Mouse (Mus musculus) CD8-positive naive resting alpha-beta T cell, adult 57 days (primary cell): Measurements from ENCODE around the gene Bmp8b. TPM values are rescaled to one million over a fixed set of nuclear protein-coding genes. Genes with fewer than 3 reads are reported as not detected.

Experiments
- total RNA-seq: library from RNA; stranded (reverse); gene quantifications from one replicate; pipeline ENCODE4 v1.2.4, GENCODE M21; 2023

The Bmp8b gene
- not detected for total RNA-seq

DNA sequence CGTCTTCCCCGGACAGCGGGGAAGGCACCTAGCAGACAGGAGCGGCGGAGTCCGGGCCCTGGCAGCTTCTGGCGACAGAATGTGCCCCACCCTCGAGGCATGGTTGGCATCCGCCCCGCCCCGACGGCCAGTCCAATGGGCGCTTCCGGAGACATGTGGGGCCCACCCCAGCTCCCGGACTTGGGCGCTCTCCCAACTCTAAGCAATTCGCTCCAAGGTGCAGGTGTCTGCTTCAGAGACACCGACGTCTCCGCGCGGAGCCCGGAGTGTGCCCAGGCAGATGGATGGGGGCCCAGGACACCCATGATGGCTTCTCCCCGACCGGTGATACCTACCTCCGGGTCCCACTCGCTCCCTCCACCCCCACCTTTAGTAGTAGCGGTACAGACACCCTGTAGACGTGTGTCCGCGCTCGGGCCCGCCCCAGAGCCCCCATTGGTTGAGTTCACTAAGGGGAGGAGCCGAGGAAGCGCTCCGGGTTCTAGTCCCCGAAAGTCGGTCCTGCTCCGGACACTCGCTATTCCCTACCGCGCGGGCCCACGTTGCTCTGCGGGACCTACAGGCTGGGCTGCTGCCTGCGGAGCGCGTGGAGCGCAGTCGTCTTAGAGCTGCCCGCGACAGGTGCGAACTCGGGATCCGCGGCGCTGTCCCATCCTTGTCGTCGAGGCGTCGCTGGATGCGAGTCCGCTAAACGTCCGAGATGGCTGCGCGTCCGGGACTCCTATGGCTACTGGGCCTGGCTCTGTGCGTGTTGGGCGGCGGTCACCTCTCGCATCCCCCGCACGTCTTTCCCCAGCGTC lies at the start of gene Bmp8b:
Gene Bmp8b (plus strand): TSS at position 515 of the 800 bp plus-strand sequence.

GRCm38 (mm10) chr4:123116011-123116410 lies 11.0 kb downstream of the Bmp8b start, which contains the start of gene Oxct2b:
Gene Oxct2b (plus strand): TSS chr4:123116266.

DNA sequence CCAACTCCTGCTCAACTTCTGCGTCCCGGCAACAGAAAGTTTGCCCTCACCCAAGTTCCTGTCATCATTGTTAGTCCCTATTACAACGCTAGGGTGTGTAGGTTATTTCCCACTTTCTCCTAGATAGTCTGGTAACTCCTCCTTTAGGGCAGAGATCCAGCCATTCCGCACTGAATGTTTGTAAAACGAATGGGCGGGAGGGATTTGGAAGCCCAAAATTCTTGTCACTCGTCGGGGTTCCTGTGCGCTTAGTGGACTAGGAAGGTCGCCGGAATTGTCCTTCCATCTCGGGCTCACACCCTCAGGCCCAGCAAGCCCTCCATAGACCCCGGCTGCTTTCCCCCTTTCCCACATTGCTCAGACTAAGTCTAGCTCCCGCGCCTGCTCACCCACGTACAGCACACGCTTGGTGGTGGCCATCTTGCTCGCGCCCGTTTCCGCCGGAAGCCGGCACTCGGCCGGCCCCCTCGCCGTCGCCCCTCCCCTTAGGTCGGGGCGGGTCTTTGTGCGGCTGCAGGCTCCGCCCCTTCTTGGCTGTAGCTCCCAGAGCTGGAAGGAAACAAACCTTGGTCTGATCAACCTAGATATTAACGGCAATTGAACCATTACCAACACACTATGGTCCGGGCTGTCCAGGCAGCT lies 34.7 kb downstream of the Bmp8b start, which contains the start of gene Ppie:
Gene Ppie (minus strand): TSS at position 439 of the 642 bp plus-strand sequence.

Other genes with a start within 250 kb of the Bmp8b start
- gene Cap1, start 219.1 kb upstream of the Bmp8b start, total RNA-seq = 369 TPM
- 0.64 TPM for gene Mfsd2a, start 144.0 kb upstream of the Bmp8b start, total RNA-seq
- 1.9 TPM for gene Mycl, start 109.5 kb upstream of the Bmp8b start, total RNA-seq
- 21.4 TPM for gene Trit1, start 88.6 kb upstream of the Bmp8b start, total RNA-seq
- not detected for gene Oxct2b, start 11.1 kb downstream of the Bmp8b start, total RNA-seq
- 55.5 TPM for gene Ppie, start 34.8 kb downstream of the Bmp8b start, total RNA-seq
- gene Hpcal4, start 78.1 kb downstream of the Bmp8b start, total RNA-seq = 1.6 TPM
- not detected for gene Nt5c1a, start 96.3 kb downstream of the Bmp8b start, total RNA-seq
- gene Heyl, start 128.4 kb downstream of the Bmp8b start, total RNA-seq = not detected
- 73.9 TPM for gene Pabpc4, start 157.2 kb downstream of the Bmp8b start, total RNA-seq
- gene Oxct2a, start 218.5 kb downstream of the Bmp8b start, total RNA-seq = not detected
- gene Bmp8a, start 238.1 kb downstream of the Bmp8b start, total RNA-seq = 0.34 TPM